Mouse (Mus musculus): ENCODE results near the gene Cdh5. TPM values are rescaled to one million over a fixed set of nuclear protein-coding genes. Genes with fewer than 3 reads are reported as not detected.

Cdh5 gene
- 22.0 and 35.2 TPM in 2 replicates for polyA plus RNA-seq (2012; rRNA removed)

DNA sequence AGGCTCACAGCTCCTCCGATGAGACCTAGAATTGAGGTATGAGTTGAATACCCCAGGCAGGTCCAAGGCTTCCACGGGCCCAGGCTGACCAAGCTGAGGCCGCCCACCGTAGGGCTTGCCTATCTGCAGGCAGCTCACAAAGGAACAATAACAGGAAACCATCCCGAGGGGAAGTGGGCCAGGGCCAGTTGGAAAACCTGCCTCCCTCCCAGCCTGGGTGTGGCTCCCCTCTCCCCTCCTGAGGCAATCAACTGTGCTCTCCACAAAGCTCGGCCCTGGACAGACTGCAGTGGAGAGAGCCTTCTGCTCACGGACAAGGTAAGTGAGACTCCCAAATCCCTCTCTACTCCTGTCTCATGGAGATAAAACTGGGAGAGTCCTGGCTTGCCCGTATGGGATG, at the start of gene Cdh5:
Cdh5 (plus strand) TSS at position 211 of the 400 bp plus-strand sequence.

DNA sequence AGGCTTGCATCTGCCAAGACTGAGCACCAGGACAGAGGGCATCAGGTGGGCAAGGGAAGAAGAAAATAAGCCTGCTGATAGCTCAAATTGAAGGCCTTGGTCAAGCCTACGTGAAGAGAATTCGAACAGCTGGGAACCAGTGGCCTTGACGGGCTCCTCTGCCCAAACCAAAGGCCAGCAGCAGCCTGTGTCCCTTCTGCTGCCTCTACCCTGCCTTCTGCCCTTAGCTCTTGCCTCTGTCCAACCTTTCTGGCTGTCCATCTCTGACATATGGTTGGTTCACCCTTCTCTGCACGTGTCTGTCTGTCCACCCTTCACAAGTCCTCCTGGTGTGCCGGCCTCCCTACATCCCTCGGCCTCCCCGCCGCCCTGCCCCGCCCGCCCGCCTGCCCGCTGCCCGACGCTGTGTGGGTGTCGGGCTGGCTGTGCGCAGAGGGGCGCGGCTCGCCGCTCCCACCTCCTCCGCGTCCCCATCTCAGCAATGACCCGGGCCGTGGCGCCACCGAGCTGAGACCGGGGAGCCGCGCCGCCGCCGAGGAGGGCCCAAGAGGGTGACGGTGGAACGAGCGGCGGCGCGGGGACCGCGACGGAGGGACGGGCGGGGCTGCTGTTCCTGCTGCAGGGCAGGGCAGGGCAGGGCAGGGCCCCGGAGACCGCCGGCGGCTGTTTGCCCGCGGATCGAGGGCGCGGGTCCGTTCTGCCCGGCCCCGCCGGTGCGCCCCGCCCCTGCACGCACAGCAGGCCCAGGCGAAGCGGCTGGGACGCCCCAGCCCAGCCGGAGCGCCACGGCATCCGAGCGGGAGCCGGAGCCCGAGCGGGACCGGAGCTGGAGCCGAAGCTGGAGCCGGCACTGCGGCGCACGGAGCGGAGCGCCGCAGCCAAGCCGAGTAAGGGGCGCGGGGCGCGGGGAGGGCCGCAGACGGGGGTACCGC, 69.0 kb downstream of the Cdh5 start, which contains the start of gene Bean1:
Bean1 (plus strand) TSS at position 325 of the 932 bp plus-strand sequence.

Other genes starting within 250 kb of the Cdh5 start
- gene Bean1, start 68.8 kb downstream of the Cdh5 start, polyA plus RNA-seq (2012; rRNA removed) = 0.83 and 2.2 TPM in 2 replicates
- gene Tk2, start 146.9 kb downstream of the Cdh5 start, polyA plus RNA-seq (2012; rRNA removed) = 23.6 and 23.9 TPM in 2 replicates
- 50.1 and 51.2 TPM in 2 replicates for gene Cklf, start 149.2 kb downstream of the Cdh5 start, polyA plus RNA-seq (2012; rRNA removed)
- gene Cmtm2a, start 191.6 kb downstream of the Cdh5 start, polyA plus RNA-seq (2012; rRNA removed) = not detected in 2 replicates
- gene Gm45711, start 208.5 kb downstream of the Cdh5 start, polyA plus RNA-seq (2012; rRNA removed) = not detected in 2 replicates
- gene Cmtm1, start 208.5 kb downstream of the Cdh5 start, polyA plus RNA-seq (2012; rRNA removed) = 0.05 TPM in 1 of 2 replicates, not detected in the other
- gene Gm11020, start 219.9 kb downstream of the Cdh5 start, polyA plus RNA-seq (2012; rRNA removed) = not detected in 2 replicates
- gene Cmtm2b, start 220.6 kb downstream of the Cdh5 start, polyA plus RNA-seq (2012; rRNA removed) = not detected in 2 replicates
- gene Cmtm3, start 237.8 kb downstream of the Cdh5 start, polyA plus RNA-seq (2012; rRNA removed) = 57.1 and 109 TPM in 2 replicates